Mouse (Mus musculus): Measurements from ENCODE around the gene Hist1h4n.

DNA sequence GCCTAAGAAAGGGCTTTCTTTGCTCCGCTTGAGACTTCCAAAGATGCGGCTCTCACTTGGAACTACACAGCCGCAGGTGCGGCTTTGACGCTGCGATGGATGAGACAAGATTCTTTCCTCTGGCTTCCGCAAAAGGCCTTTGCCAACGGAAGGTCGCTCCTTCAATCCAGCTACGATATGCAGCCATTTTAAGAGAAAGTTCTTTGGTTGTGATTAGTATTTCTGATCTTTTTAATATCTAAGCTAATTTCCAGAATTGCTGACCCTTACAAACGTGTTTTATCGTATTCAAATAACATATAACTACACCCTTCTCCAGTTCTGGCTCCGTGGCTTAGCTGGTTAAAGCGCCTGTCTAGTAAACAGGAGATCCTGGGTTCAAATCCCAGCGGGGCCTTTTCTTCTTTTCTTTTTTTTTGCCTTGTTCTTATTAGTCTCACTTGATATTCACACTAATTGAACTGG is 23.7 kb upstream of the Hist1h4n start:
- TF ChIP-seq CTCF (IDR thresholded peaks at IDR 0.05; ENCODE audit: low read depth, low read length) (no peak), GATA1 (IDR thresholded peaks at IDR 0.05; ENCODE audit: borderline replicate concordance, low read length) (no peak), POLR2AphosphoS5 (IDR thresholded peaks at IDR 0.05; ENCODE audit: insufficient replicate concordance, low read depth, low read length) (no peak), GATA2 (IDR thresholded peaks at IDR 0.05; ENCODE audit: borderline replicate concordance, low read depth, low read length) (no peak)

All from G1E (cell line).